ENCODE assay signal across 14 mouse cellular contexts in genomic region chr5:122777322-122777721, GRCm38 (mm10). TPM values are rescaled to one million over a fixed set of nuclear protein-coding genes. Genes with fewer than 3 reads are reported as not detected.
DNase-seq lines count a peak whose midpoint lies in the region; ATAC-seq and TF ChIP-seq lines count a peak whose summit lies in the region.
"Had no signal": no experiment of that assay in that cellular context is flagged by ENCODE, and none has a peak within 500 bp of the region (broad histone marks: within the 10 kb centered on the region; RNA-seq: fewer than 3 reads in every experiment).

No protein-coding gene starts in this region.

- H3K27ac ChIP-seq in hindbrain, embryonic 16.5 days (ENCODE audit: low read depth, low read length): no peak overlapping the region
- no peak overlapping the region for H3K27ac ChIP-seq in hindbrain, embryonic 13.5 days
- H3K27ac ChIP-seq in neural tube, embryonic 15.5 days (replicated peaks): no peak overlapping the region
- no peak overlapping the region for H3K27ac ChIP-seq in gastrocnemius, adult 2 months
- H3K27ac ChIP-seq: heart, embryonic 13.5 days had no signal

- H3K4me1 ChIP-seq in hindbrain, embryonic 16.5 days (ENCODE audit: control insufficient read depth, insufficient read depth, low read depth, low read length): peaks cover 9% of the 10 kb centered on the region
- peaks cover 21% of the 10 kb centered on the region for H3K4me1 ChIP-seq in hindbrain, embryonic 13.5 days (replicated peaks)
- peaks cover 80% of the 10 kb centered on the region for H3K4me1 ChIP-seq in megakaryocyte, embryonic 14.5 days
- peaks cover 23% of the 10 kb centered on the region for H3K4me1 ChIP-seq in neural tube, embryonic 15.5 days

- no peaks in the 10 kb centered on the region for H3K36me3 ChIP-seq in hindbrain, embryonic 16.5 days (ENCODE audit: control insufficient read depth, insufficient read depth, low read length)
- peaks cover 9% of the 10 kb centered on the region for H3K36me3 ChIP-seq in hindbrain, embryonic 13.5 days
- H3K36me3 ChIP-seq in megakaryocyte, embryonic 14.5 days (replicated peaks; ENCODE audit: low read length): peaks cover 16% of the 10 kb centered on the region
- no peaks in the 10 kb centered on the region; the same call in 1 of the 2 replicates for H3K36me3 ChIP-seq in neural tube, embryonic 15.5 days

- H3K9me3 ChIP-seq in hindbrain, embryonic 16.5 days (ENCODE audit: control insufficient read depth, low read length): no peaks in the 10 kb centered on the region
- 0 out of 2 replicates have a peak, but pooled peaks cover 3% of the 10 kb centered on the region for H3K9me3 ChIP-seq in hindbrain, embryonic 13.5 days
- no peaks in the 10 kb centered on the region for H3K9me3 ChIP-seq in megakaryocyte, embryonic 14.5 days
- H3K9me3 ChIP-seq in neural tube, embryonic 15.5 days (replicated peaks): no peaks in the 10 kb centered on the region
- H3K9me3 ChIP-seq: heart, embryonic 13.5 days had no signal

- TF ChIP-seq CTCF in gastrocnemius, adult 2 months (IDR thresholded peaks at IDR 0.05): no peak

- WGBS in hindbrain, embryonic 16.5 days: 43% methylated on average over 2 of the region's 2 CpGs
- 55% methylated on average over 2 of the region's 2 CpGs for WGBS in hindbrain, embryonic 13.5 days
- 48% methylated on average over 2 of the region's 2 CpGs for WGBS in neural tube, embryonic 15.5 days

- intact Hi-C loops in left cerebral cortex, postnatal 36 days (cut with DNase I): loop anchor here (5.0 to 10.0 kb wide), 2 partner anchors 275 to 367 kb away; partner anchors contain the start of genes Atp2a2 and Setd1b
- intact Hi-C loops in gastrocnemius, adult 2 months (cut with DNase I): no loop called here

- no peak overlapping the region for H3K9ac ChIP-seq in hindbrain, embryonic 16.5 days (ENCODE audit: low read depth, low read length)
- H3K9ac ChIP-seq in hindbrain, embryonic 13.5 days: no peak overlapping the region
- H3K9ac ChIP-seq in neural tube, embryonic 15.5 days (replicated peaks): no peak overlapping the region

- no peak for ATAC-seq in hindbrain, embryonic 16.5 days
- ATAC-seq in hindbrain, embryonic 13.5 days (ENCODE audit: low FRiP score): no peak
- no peak for ATAC-seq in megakaryocyte, adult 5-6 weeks (ENCODE audit: poor library complexity, severe bottlenecking)
- ATAC-seq in neural tube, embryonic 15.5 days (ENCODE audit: low FRiP score): no peak
- ATAC-seq: CD4-positive, CD25-positive, alpha-beta regulatory T cell, adult 4 months; intestine, postnatal 0 days had no signal

- peak overlapping the region; percentile 72; the same call in 1 of the 2 replicates for H3K4me2 ChIP-seq in hindbrain, embryonic 16.5 days (ENCODE audit: low read length)
- no peak overlapping the region for H3K4me2 ChIP-seq in hindbrain, embryonic 13.5 days
- 0 out of 2 replicates have a peak overlapping the region, but pooled peaks have one; percentile 86 for H3K4me2 ChIP-seq in neural tube, embryonic 15.5 days

- no peaks in the 10 kb centered on the region for H3K27me3 ChIP-seq in hindbrain, embryonic 16.5 days (replicated peaks; ENCODE audit: control insufficient read depth, insufficient read depth, low read length)
- no peaks in the 10 kb centered on the region for H3K27me3 ChIP-seq in hindbrain, embryonic 13.5 days
- no peaks in the 10 kb centered on the region for H3K27me3 ChIP-seq in megakaryocyte, embryonic 14.5 days (replicated peaks)
- no peaks in the 10 kb centered on the region for H3K27me3 ChIP-seq in neural tube, embryonic 15.5 days (replicated peaks)
- H3K27me3 ChIP-seq: heart, embryonic 13.5 days had no signal

- peak; percentile 52 to 62 for DNase-seq in left cerebral cortex, postnatal 36 days (ENCODE audit: low spot score in 2 of 2)
- DNase-seq in gastrocnemius, adult 2 months: no peak
- DNase-seq: adrenal gland, adult 8-10 months; cerebellum, postnatal 14 days; kidney, postnatal 36 days; thymus, adult 18-20 months had no signal

- no peak overlapping the region for H3K4me3 ChIP-seq in hindbrain, embryonic 16.5 days (ENCODE audit: low read length)
- no peak overlapping the region for H3K4me3 ChIP-seq in hindbrain, embryonic 13.5 days
- H3K4me3 ChIP-seq in megakaryocyte, embryonic 14.5 days (replicated peaks): peak overlapping the region; percentile 29
- no peak overlapping the region for H3K4me3 ChIP-seq in neural tube, embryonic 15.5 days (replicated peaks)
- no peak overlapping the region for H3K4me3 ChIP-seq in gastrocnemius, adult 2 months

RNA-seq across cellular contexts. Expression of gene Camkk2, which starts 1.9 kb away (rescaled TPM):
- polyA plus RNA-seq in hindbrain, embryonic 16.5 days (2015; fragmentation: Nextera tagmentation; extraction: Ambion mirVana): 68.1 and 69.3 TPM in 2 replicates
- 59.1 and 60.3 TPM in 2 replicates for polyA plus RNA-seq in hindbrain, embryonic 13.5 days (2015; fragmentation: Nextera tagmentation; extraction: Ambion mirVana)
- polyA plus RNA-seq in megakaryocyte, embryonic 14.5 days (2012; ENCODE audit: insufficient read depth, low replicate concordance): 17.9 and 22.8 TPM in 2 replicates
- total RNA-seq in megakaryocyte, adult 5-6 weeks (2015): 70.6 and 86.6 TPM in 2 replicates
- total RNA-seq in megakaryocyte, adult 5-6 weeks (2017): 83.6 and 94.3 TPM in 2 replicates
- total RNA-seq in left cerebral cortex, postnatal 36 days (2021): 100 to 1,000 TPM; 243 to 273 TPM
- 56.7 and 69.9 TPM in 2 replicates for polyA plus RNA-seq in neural tube, embryonic 15.5 days (2015; fragmentation: Nextera tagmentation; extraction: Ambion mirVana)
- 1 to 10 TPM; 3.6 to 5.2 TPM for total RNA-seq in gastrocnemius, adult 2 months (2021)

RNA-seq across cellular contexts. Expression of gene Anapc5, which starts 43.8 kb away (rescaled TPM):
- polyA plus RNA-seq in hindbrain, embryonic 16.5 days (2015; fragmentation: Nextera tagmentation; extraction: Ambion mirVana): 495 and 497 TPM in 2 replicates
- polyA plus RNA-seq in hindbrain, embryonic 13.5 days (2015; fragmentation: Nextera tagmentation; extraction: Ambion mirVana): 518 and 521 TPM in 2 replicates
- polyA plus RNA-seq in megakaryocyte, embryonic 14.5 days (2012; ENCODE audit: insufficient read depth, low replicate concordance): 41.2 and 69.4 TPM in 2 replicates
- 152 and 159 TPM in 2 replicates for total RNA-seq in megakaryocyte, adult 5-6 weeks (2015)
- 243 and 247 TPM in 2 replicates for total RNA-seq in megakaryocyte, adult 5-6 weeks (2017)
- total RNA-seq in left cerebral cortex, postnatal 36 days (2021): 100 to 1,000 TPM; 208 to 231 TPM
- polyA plus RNA-seq in neural tube, embryonic 15.5 days (2015; fragmentation: Nextera tagmentation; extraction: Ambion mirVana): 451 TPM in 2 replicates
- 100 to 1,000 TPM; 366 to 502 TPM for total RNA-seq in gastrocnemius, adult 2 months (2021)
